Mouse (Mus musculus): Measurements from ENCODE around the gene Pkp3. TPM values are rescaled to one million over a fixed set of nuclear protein-coding genes. Genes with fewer than 3 reads are reported as not detected.

Pkp3 gene
- polyA plus RNA-seq, 1 experiment, result not detected

DNA sequence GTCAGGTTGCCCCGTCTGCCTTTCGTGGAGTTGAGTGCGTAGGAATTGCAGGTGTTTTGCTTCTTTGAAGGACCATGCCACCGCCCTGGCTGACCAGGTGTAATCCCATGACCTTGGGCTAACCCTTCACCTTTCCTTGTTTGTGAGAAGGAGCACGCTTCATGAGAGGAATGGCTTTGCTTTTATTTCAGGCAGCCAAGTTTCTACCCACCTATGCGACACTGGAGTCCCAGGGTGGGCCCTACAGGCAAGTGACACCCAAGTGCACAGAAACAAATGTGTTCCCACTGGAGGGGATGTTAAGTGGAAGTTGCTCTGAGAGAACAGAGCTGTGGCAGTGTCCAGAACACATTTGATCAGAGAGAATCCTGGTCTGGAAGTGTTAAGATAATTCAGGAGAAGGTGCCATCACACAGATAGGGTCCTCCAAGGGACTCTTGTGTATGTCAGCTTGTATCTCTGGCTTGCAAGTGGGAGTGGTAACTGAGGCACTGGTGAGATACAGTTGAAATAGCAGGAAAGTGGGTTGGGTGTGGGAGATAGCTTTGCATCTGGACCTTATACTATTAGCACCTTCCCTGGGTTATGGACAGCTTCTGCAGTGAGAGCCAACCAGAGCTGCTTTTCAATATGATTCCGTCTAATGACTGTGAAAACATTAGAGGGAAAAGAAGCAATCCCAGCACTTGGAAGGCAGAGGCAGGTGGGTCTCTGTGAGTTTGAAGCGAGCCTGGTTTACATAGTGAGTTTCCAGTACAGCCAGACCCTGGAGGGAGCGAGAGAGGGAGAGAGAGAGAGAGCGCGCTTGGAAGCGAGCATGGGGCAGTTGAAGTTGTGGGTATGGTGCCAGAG lies 54.1 kb downstream of the Pkp3 start:
- Histone ChIP-seq H3K4me3 (ENCODE audit: insufficient read depth, low read depth, low read length) (peak overlapping the region; percentile 95), H3K4me1 (ENCODE audit: control insufficient read depth, insufficient read depth, insufficient read length, low read length) (peaks cover 4% of the 10 kb centered on the region; the same call in 1 of the 2 replicates), H3K27ac (replicated peaks; ENCODE audit: low read depth, low read length) (0 out of 2 replicates have a peak overlapping the region, but pooled peaks have one; percentile 20)

Other genes with a start within 250 kb of the Pkp3 start
- gene Urah, start 243.2 kb upstream of the Pkp3 start, polyA plus RNA-seq (2012; ENCODE audit: insufficient read depth, insufficient read length, missing spikeins), result 2.3 TPM in 1 of 2 replicates, not detected in the other
- gene Scgb1c1, start 232.7 kb upstream of the Pkp3 start, polyA plus RNA-seq (2012; ENCODE audit: insufficient read depth, insufficient read length, missing spikeins), result not detected in 2 replicates
- not detected in 2 replicates for gene Odf3, start 230.4 kb upstream of the Pkp3 start, polyA plus RNA-seq (2012; ENCODE audit: insufficient read depth, insufficient read length, missing spikeins)
- gene Gm45785, start 221.9 kb upstream of the Pkp3 start, polyA plus RNA-seq (2012; ENCODE audit: insufficient read depth, insufficient read length, missing spikeins), result not detected in 2 replicates
- gene Ric8a, start 221.3 kb upstream of the Pkp3 start, polyA plus RNA-seq (2012; ENCODE audit: insufficient read depth, insufficient read length, missing spikeins), result 14.4 and 15.5 TPM in 2 replicates
- 43.9 and 49.2 TPM in 2 replicates for gene Bet1l, start 220.6 kb upstream of the Pkp3 start, polyA plus RNA-seq (2012; ENCODE audit: insufficient read depth, insufficient read length, missing spikeins)
- gene Psmd13, start 196.2 kb upstream of the Pkp3 start, polyA plus RNA-seq (2012; ENCODE audit: insufficient read depth, insufficient read length, missing spikeins), result 108 and 110 TPM in 2 replicates
- gene Sirt3, start 195.9 kb upstream of the Pkp3 start, polyA plus RNA-seq (2012; ENCODE audit: insufficient read depth, insufficient read length, missing spikeins), result 77.2 and 79.1 TPM in 2 replicates
- 8,049 and 8,538 TPM in 2 replicates for gene Cox8b, start 177.8 kb upstream of the Pkp3 start, polyA plus RNA-seq (2012; ENCODE audit: insufficient read depth, insufficient read length, missing spikeins)
- gene Nlrp6, start 157.3 kb upstream of the Pkp3 start, polyA plus RNA-seq (2012; ENCODE audit: insufficient read depth, insufficient read length, missing spikeins), result not detected in 2 replicates
- gene Pgghg, start 136.8 kb upstream of the Pkp3 start, polyA plus RNA-seq (2012; ENCODE audit: insufficient read depth, insufficient read length, missing spikeins), result 7.1 and 8.7 TPM in 2 replicates
- not detected in 2 replicates for gene Ifitm5, start 127.9 kb upstream of the Pkp3 start, polyA plus RNA-seq (2012; ENCODE audit: insufficient read depth, insufficient read length, missing spikeins)
- gene Gm45717, start 122.3 kb upstream of the Pkp3 start, polyA plus RNA-seq (2012; ENCODE audit: insufficient read depth, insufficient read length, missing spikeins), result not detected in 2 replicates
- 194 and 274 TPM in 2 replicates for gene Ifitm2, start 122.2 kb upstream of the Pkp3 start, polyA plus RNA-seq (2012; ENCODE audit: insufficient read depth, insufficient read length, missing spikeins)
- not detected in 2 replicates for gene Ifitm1, start 111.0 kb upstream of the Pkp3 start, polyA plus RNA-seq (2012; ENCODE audit: insufficient read depth, insufficient read length, missing spikeins)
- 117 and 134 TPM in 2 replicates for gene Ifitm3, start 67.4 kb upstream of the Pkp3 start, polyA plus RNA-seq (2012; ENCODE audit: insufficient read depth, insufficient read length, missing spikeins)
- gene Ifitm6, start 60.3 kb upstream of the Pkp3 start, polyA plus RNA-seq (2012; ENCODE audit: insufficient read depth, insufficient read length, missing spikeins), result 2.1 TPM in 1 of 2 replicates, not detected in the other
- not detected in 2 replicates for gene Gm17387, start 49.1 kb upstream of the Pkp3 start, polyA plus RNA-seq (2012; ENCODE audit: insufficient read depth, insufficient read length, missing spikeins)
- not detected in 2 replicates for gene B4galnt4, start 17.1 kb upstream of the Pkp3 start, polyA plus RNA-seq (2012; ENCODE audit: insufficient read depth, insufficient read length, missing spikeins)
- gene Sigirr, start 22.4 kb downstream of the Pkp3 start, polyA plus RNA-seq (2012; ENCODE audit: insufficient read depth, insufficient read length, missing spikeins), result 1.1 and 2.9 TPM in 2 replicates
- not detected in 2 replicates for gene Ano9, start 39.6 kb downstream of the Pkp3 start, polyA plus RNA-seq (2012; ENCODE audit: insufficient read depth, insufficient read length, missing spikeins)
- 27.0 and 49.5 TPM in 2 replicates for gene Ptdss2, start 44.2 kb downstream of the Pkp3 start, polyA plus RNA-seq (2012; ENCODE audit: insufficient read depth, insufficient read length, missing spikeins)
- 49.5 and 67.9 TPM in 2 replicates for gene Rnh1, start 94.6 kb downstream of the Pkp3 start, polyA plus RNA-seq (2012; ENCODE audit: insufficient read depth, insufficient read length, missing spikeins)
- 72.6 and 86.6 TPM in 2 replicates for gene Hras, start 115.8 kb downstream of the Pkp3 start, polyA plus RNA-seq (2012; ENCODE audit: insufficient read depth, insufficient read length, missing spikeins)
- gene Lrrc56, start 115.9 kb downstream of the Pkp3 start, polyA plus RNA-seq (2012; ENCODE audit: insufficient read depth, insufficient read length, missing spikeins), result 3.4 and 5.8 TPM in 2 replicates
- not detected in 2 replicates for gene Lmntd2, start 135.9 kb downstream of the Pkp3 start, polyA plus RNA-seq (2012; ENCODE audit: insufficient read depth, insufficient read length, missing spikeins)
- gene Rassf7, start 137.6 kb downstream of the Pkp3 start, polyA plus RNA-seq (2012; ENCODE audit: insufficient read depth, insufficient read length, missing spikeins), result 1.4 and 1.5 TPM in 2 replicates
- 17.0 and 22.5 TPM in 2 replicates for gene Phrf1, start 150.6 kb downstream of the Pkp3 start, polyA plus RNA-seq (2012; ENCODE audit: insufficient read depth, insufficient read length, missing spikeins)
- gene Irf7, start 188.3 kb downstream of the Pkp3 start, polyA plus RNA-seq (2012; ENCODE audit: insufficient read depth, insufficient read length, missing spikeins), result 3.3 and 5.5 TPM in 2 replicates
- gene Cdhr5, start 198.6 kb downstream of the Pkp3 start, polyA plus RNA-seq (2012; ENCODE audit: insufficient read depth, insufficient read length, missing spikeins), result not detected in 2 replicates
- gene Sct, start 200.9 kb downstream of the Pkp3 start, polyA plus RNA-seq (2012; ENCODE audit: insufficient read depth, insufficient read length, missing spikeins), result not detected in 2 replicates
- not detected in 2 replicates for gene Drd4, start 213.8 kb downstream of the Pkp3 start, polyA plus RNA-seq (2012; ENCODE audit: insufficient read depth, insufficient read length, missing spikeins)
- gene Deaf1, start 249.5 kb downstream of the Pkp3 start, polyA plus RNA-seq (2012; ENCODE audit: insufficient read depth, insufficient read length, missing spikeins), result 5.9 and 15.8 TPM in 2 replicates
- 35.2 and 44.8 TPM in 2 replicates for gene Tmem80, start 249.5 kb downstream of the Pkp3 start, polyA plus RNA-seq (2012; ENCODE audit: insufficient read depth, insufficient read length, missing spikeins)

All from brown adipose tissue, adult 24 weeks (tissue).